Mouse (Mus musculus) left cerebral cortex, adult 9 months (tissue): Measurements from ENCODE around the gene Gtf3c1.

Experiments
- DNase-seq, 2 experiments: peaks; one replicate each; pipeline ENCODE4 v3.0.0; 2022; ENCODE audit warnings: low spot score in 2 of 2

The Gtf3c1 gene

DNA sequence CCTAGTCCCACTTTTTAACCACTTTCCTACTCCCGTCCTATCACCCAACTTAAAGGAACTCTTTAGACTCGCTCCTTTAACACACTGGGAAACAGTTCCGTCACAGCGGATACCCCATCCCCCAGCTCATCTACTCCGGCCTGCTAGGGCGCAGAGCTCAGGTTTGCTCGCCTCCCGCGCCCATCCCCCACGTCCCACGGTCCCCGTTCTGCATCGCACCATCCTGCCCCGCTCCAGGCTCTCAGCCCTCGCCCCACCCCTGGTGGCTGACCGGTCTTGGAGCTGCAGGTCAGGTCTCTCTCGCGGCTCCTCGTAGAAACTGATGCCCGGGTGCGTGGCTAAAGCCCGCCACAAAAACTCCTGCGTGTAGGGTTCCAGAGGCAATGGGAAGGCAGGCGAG, 394 bp downstream of the Gtf3c1 start:
- peak in 1 of 2 experiments; percentile 20 for DNase-seq

DNA sequence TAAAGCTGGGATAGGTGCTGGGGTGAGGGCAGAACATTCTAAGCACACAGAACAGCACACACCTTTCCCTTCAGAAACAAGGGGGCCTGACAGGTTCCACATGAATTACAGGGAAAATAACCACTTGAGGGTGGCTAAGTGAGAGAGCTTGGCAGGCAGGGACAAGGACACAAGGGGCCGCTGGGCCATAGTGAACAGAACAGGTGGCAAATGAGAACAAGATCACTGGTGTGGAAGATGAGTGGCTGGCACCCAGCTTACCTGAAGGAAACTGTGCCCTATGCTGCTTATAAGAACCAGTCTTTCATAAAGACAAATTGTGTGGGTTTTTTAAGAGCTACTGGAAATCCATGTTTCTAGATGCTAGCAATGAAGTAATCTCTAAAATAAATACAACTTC, 4.8 kb downstream of the Gtf3c1 start:
- DNase-seq = no peak

DNA sequence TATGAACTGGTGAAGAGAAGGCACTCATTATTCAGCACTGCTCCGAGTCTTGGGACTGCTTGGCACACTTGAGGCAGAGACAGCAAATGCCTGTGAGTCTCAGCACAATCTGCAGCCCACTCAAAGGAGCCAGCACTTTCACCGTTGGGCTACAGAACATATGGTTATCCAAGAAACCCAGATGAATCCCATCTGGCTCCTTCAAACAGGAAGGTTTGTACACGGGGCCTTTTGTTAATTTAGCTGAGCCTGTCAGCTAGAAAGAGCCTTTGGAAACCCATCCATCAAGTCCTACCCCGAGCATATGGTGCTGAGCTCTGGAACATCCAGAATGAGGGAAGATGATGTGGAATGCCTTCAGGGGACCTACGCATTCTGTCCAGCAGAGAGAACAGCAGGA, 13.5 kb downstream of the Gtf3c1 start:
- DNase-seq = peak; percentile 78 to 89

DNA sequence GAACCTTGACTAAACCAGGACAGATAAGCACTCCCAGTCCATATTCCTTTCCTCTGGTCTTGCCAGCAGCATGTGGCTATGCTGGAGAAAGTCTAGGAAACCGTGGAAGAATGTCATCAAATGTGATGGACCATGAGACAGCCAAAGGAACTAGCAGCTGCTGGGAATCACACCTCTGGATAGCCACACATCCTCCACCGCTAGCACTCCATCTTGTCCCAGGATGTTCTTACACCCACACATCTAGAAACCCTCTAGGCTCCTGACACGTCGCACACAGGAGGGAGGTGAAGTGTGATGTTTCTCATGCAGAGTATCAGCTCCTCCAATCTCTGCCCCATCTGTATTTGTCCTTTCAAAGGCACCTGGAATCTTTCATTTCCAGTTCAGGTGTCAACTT, 17.1 kb downstream of the Gtf3c1 start:
- DNase-seq = peak; percentile 44 to 45

DNA sequence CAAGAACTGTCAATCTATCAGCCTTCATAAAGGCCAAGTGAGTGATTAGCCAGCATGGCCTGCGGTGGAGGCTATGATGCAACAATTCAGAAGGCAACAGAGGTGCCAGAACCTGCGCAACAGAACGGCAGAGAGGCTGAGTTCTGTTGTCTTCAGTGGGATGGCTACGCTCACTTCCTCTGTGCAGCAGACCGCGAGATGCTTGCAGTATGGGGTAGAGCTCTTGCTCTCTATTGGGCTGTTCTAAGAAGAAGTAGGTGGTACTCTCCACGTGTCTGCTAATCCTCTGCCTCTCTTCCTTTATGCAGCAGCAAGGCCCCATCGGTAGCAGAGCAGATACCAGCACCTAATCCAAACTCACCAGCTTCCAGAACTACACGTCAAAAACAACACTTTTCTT, 27.6 kb downstream of the Gtf3c1 start:
- no peak for DNase-seq

DNA sequence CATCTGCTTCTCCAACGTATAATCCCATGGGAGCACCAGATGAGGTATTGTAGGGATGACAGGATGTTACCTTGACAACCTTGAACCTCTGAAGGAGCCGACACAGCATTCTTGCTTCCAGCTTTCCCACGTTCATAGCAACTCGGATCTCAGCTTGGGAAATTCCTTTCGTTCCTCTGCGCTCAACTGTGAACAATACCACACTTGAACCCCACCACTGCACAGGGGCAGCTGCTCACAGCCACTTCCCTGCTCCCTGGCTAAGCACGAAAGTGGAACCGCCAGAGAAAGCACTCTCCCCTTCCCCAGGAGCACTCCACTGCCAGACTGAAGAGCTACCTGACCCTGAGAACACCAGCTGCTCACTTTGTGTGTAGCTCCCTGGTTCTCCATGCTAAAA, 28.8 kb downstream of the Gtf3c1 start:
- DNase-seq = no peak

DNA sequence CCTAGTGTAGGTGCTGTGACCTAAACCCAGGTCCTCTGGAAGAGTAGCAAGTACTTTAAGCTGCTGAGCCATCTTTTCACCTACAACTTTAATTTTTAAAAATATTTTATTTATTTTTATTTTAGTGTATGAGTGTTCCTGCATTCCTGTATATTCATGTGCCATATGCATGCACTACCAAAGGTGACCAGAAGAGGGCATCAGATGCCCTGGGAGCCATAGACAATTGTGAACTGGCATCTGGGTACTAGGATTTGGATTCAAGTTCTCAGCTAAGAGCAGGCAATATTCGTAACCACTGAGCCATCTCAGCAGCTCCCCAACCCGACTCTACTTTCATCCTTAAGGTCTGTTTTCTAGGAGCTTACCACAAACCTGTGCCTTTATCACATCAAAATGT, 32.7 kb downstream of the Gtf3c1 start:
- DNase-seq = peak in 1 of 2 experiments; percentile 50

DNA sequence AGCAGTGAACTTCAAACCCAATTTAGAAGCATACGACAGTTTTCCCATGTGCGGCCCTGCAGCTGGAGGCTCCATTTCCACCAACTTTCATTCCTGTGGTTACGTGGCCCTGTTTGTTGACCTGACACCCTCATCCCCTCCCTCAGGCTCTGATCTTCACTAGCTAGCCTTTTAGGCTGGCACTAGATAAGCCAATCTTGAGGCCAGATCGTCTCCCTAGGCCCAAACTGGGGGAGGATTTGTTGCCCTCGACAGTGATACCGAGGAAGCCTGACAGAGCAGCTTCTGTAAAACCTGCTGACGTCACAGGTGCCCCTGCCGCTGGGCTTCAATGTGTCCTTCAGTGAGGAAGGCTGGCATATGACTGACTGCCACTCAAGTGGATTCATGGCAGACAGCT, 36.2 kb downstream of the Gtf3c1 start:
- DNase-seq = no peak

DNA sequence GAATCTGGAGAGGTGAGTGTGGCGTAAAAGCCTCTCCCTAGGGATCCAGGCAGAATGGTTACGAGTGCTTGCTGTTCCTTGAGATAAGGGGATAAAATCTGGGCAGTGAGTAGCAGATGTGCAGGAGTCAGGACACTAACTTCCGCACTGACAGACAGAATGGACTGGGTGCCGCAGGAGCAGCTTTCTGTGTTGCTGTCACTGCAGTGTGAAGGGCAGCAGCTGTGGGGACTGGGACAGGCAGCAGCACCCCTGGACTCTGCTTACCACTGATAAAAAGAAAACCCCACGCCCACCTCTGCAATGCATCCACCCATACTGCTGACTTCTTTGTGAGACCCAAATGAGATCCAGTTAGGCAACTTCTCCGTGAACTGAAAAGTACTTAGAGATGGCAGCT, 36.7 kb downstream of the Gtf3c1 start:
- DNase-seq = no peak

DNA sequence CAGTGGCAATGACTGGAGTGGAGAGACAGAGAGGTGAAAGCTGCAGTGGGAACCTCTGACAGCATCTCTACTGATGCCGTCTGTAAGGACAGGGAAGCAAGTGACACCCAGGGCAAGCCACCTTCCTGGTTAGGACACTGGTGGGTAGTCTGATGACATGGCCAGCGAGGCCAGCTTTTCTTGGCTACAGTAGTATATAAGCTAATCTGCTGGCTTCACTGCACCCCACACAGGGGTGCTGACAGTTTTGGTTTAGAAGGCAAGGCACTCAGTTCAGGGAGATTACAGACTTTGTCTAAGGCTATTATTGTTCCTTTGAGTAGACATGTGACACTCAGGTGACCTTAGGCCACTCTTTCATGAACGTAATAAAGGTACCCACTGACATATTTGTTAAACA, 43.9 kb downstream of the Gtf3c1 start:
- DNase-seq = no peak

DNA sequence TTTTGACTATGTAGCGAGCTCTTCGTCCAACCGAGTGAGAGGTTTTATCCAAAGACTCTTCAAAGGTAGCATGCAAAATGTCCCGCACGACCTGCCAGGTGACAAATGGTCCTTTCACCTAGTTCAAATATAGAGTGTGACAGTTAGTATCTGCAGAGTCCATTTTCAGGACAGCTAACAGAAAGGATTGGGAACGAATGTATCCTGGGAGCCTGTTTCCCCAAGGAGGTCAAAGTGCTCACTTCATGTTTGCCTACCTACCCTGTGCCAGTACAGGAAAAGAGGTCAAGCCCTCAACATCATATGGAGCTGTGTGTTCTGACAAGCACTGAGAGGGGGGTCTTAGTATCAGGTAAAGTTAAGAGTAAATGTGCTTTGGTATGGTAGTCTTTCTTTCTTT, 50.1 kb downstream of the Gtf3c1 start:
- DNase-seq = no peak

DNA sequence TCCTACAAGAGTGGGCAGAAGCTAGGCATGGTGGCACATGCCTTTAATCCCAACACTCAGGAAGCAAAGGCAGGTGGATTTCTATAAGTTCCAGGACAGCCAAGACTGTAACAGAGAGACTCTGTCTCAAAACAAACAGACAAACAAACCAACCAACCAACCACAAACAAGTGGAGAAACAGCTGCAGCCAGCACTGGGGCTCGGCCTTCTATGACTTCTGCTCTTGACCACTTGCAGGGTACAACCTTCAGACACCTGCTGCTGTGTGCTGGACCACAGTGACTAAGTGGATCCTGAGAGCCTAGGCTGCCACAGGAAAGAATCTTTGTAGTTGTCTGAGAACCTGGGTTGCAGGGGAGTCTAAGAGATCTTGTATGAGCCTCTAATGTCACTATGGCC, 58.6 kb downstream of the Gtf3c1 start:
- no peak for DNase-seq

DNA sequence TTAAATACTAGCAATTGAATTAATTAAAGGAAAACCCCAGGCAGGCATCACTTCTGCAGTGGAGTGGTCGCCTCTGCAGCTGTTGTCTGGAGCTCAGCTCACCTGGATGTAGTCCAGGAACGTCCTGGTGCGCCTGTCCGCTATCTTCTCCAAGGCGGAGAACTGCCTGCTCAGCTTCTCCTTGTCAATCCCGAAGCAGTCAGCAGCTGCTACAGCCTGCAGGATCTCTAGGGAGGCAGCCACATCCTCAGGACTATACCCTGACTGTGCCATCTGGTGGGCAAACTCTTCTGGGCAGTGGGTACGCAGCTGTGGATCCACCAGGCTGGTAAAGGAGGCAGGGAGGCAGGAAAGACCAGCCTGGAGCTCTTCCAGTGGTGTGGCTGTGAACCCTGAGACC, 62.2 kb downstream of the Gtf3c1 start:
- no peak for DNase-seq

DNA sequence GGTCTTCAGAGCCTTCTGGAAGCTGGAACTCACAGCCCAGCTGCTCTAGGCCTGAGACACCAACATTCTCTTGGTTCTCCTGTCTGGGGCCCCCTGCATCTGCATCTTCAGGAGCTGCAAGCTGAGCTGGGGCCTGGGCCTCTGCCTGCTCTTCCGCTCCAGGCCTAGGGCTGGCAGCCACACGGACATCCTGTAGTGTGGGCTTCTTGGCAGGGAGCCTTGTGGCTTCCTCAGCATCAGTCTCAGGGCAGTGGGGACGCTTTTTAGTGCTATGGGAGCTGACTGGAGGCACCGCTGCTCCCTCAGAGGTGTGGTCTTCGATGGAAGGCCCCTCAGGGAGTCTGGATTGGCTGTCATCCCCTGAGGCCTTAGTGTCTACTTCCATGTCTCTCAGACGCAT, 63.7 kb downstream of the Gtf3c1 start:
- no peak for DNase-seq

DNA sequence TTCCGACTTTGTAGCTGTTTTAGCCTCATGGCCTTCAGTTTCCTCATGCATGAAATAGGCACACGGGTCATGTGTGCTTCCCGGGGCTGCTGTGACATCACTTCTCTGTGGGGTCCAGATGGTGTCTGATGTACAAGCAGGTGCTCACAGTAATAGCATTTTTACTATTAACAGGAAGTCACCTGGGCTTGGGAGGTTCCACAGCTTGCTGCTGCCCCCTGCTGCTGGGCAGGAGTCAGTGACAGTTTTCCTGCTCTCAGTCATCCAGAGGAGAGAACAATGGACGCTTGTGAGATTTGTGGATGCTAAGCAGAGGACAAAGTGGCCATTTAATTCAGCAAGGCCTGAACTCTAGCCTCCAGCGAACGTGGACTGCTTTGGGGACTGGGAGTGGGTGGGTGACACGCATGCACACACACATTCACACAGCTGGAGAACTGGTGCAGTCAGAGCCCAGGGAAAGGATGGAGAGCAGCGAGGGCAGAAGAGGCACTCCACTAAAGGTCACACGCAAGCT, 68.7 kb downstream of the Gtf3c1 start:
- DNase-seq = peak; percentile 35 to 65

DNA sequence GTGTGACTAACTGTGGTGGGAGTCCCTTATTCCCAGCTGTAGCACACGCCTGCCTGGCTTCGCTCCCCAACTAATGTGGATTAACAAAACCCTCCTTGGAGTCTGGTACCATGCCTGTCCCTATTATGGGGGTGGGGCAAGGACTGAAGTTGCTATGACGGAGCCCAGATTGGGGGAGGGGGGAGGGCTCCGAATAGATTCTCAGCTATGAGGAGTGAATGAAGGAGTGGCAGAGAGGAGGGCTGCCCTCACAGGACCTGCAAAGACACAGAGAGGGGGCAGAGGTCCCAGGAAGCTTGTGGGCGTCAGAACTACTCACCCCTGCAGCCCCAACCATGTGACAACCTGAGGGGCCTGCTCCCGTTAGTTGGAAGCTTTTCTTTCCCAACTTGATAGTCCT, 69.2 kb downstream of the Gtf3c1 start:
- no peak for DNase-seq

DNA sequence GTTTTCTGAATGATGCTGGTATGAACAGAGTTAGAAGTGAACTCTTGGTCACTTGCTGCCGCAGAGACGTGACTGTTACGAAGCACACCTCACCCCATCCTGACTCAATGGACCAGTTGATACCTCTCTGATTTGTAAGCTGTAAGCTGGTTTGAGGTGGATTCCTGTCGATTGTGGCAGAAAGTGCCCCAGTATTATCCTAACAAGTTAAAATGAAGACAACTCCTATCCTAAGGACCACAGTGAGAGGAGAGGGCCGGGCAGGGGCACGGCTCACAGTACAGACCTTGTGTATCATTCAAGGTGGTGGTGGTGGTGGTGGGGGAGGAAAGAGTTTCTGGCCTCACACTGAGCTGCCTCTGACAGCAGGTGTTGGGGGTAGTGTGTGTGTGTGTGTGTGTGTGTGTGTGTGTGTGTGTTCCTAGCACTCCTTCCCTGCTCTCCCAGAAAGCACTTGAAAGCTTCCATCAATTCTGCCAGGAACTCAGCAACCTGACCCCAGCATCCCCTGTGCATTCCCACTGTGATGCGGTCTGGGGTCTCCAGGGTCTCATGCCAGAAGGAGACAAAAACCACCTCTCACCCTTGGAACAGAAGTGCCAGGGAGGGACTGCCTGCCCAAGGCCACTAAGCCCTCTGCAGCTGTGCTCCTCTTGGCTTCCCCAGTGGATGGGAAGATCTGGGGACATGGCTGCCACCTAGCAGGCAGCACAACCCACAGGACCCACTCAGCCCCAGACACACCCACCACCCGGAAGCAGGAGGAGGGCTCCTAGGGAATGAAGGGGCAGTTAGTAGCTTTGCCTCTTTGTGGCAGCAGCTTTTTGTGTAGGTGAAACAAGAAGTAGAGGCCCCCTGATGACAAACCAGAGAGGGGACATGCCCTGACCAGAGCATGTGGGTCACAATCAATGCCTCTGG, 70.1 kb downstream of the Gtf3c1 start:
- DNase-seq = no peak

DNA sequence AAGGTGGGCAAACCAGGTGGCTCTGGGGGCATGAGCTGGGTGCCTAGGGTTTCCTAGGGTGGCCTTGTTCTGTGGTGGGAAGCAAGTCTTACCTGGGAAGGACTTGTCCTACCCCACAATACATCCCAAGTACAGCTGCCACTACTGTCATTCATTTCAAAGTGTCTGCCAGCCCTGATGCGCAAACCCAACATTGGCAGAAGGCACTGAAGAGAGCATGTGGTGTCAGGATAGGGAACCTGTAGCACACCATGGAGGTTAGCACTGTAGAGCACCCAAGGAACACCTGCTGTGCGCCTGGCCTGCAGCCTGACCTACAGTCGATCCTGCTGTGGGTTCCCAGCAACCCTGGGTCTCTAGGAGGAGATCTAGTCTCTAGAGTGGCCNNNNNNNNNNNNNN, 76.6 kb downstream of the Gtf3c1 start:
- DNase-seq = no peak

DNA sequence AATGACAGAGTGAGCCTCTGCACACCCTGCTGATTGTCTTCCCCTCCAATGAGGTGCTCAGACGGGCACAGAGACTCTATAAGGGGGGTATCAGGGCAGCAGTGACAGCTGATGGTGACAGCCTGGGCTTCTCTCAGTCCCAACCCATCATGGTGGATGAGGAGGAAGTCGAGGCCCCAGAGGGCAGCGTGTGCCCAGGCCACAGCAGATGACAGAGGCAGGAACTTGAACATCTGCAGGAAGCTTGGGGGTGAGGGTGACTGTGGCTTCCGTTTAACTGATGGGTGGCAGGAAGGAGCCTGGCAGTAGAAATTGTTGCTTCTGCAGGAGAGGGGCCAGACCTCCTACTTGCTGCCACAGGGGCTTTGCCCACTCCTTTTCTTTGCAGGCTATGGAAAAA, 77.3 kb downstream of the Gtf3c1 start:
- no peak for DNase-seq

DNA sequence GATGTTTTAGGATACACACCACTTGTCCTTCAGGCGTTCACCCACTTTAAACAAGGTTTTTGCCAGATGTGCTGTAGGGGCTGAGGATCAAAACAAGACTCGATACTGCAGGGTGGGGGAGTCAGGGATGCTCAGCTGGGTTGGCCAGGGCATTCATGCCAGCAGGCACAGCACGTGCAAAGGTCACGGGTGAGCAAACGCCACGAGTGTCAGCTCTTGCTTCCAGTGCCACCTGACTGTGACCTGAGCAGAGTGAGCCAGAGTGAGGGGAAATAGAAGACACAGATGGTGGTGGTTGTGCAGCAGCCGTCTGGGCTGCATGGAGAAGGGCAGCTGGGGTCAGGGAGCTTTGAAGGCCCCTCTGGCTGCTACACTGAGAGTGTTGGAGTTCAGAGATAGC, 81.8 kb downstream of the Gtf3c1 start:
- DNase-seq = no peak

DNA sequence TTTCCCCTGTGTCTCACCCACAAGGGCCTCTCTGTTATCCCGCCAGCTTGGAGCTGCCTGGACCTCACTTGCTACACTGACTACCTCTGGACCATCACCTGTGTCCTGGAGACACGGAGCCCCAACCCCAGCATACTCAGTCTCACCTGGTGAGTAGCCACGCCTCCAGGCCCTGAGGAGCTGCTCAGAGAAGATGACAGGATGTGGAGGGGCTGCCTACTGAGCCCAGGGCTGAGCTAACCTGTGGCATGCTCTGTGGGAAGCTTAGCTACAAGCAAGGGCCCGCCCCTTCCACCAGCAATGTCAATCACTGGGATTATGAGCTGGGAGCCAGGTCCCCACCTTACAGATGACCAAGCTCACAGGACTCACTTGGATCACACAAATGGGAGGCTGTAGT, 82.4 kb downstream of the Gtf3c1 start:
- DNase-seq = no peak

DNA sequence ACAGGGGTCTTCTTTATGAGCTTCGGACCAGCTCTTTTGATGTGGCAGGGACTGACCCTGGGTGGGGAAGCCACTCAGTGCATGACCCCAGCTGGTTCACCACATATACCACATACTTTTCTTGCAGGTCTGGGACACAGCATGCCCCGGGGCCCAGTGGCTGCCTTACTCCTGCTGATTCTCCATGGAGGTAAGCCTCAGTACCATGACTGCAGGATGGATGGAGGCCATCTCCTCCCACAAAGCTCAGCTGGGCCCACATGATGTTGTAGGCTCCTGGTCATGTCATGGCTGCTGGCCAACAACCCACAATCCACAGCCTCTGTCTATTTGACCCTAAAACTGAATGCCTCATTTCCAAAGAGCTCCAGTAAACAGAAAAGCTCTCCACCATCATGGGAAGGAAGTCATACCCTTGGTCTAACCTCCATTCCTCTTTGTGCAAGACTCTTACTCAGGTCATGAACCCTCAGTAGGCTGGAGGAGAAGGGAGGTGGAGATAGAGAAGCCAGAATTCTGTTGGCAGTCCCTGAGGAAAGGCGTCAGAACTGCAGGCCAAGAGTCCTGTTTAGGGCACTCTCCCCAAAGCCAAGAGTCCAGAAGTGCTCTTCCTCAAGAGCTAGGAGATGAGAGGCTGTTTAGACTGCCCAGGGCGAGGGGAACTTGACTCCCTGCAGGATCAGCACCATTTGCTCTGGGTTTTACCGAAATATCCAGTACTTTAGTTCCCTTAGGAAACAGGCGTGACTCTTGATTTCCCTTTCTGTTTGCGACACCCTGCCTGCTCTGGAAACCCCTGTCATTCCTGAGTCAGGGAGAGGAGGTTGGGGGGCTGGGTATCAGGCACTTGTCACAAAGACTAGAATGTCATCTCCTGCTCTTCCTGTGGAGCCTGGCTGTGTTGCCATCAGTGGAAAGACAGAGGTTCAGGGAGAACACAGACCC, 84.6 kb downstream of the Gtf3c1 start:
- no peak for DNase-seq

DNA sequence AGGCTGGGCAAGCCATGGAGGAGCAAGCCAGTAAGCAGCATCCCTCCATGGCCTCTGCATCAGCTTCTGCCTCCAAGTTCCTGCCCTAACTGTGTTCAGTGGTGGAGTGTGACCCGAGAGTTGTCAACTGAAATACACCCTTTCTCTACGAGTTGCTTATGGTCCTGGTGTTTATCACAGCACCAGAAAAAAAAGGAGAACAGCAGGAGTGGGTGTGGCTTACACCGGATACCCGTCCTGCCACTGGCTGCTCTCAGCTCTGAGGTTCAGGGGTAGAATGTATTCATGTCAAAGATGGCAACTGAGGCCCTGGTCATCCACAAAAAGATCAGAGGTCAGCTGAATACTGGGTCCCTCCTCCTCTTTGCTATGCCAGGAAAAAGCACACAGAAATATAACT, 87.5 kb downstream of the Gtf3c1 start:
- DNase-seq = no peak
